Mouse (Mus musculus) hindbrain, embryonic 11.5 days (tissue): ENCODE data around the gene Atp5g1. TPM values are rescaled to one million over a fixed set of nuclear protein-coding genes. Genes with fewer than 3 reads are reported as not detected.

Source experiments
- ATAC-seq: fragments of 200-750 bp; cut with Nextera tagmentation; 2 replicates; pipeline ENCODE4 v1.8.0; 2017; ENCODE audit warnings: mild to moderate bottlenecking, moderate TSS enrichment, moderate library complexity; ENCODE audit not compliant: low FRiP score
- DNase-seq: peaks from one replicate; pipeline ENCODE4 v3.0.0-alpha.2; 2015; ENCODE audit warnings: low spot score
- H3K27ac ChIP-seq: fragments of 300-500 bp; sonication (generic); 2 replicates; pipeline ENCODE4 v1.5.1; 2014; ENCODE audit warnings: mild to moderate bottlenecking, low read depth, low read length
- H3K27me3 ChIP-seq: fragments of 300-500 bp; sonication (generic); 2 replicates; pipeline ENCODE4 v1.6.1; 2014; ENCODE audit warnings: mild to moderate bottlenecking, low read length, moderate library complexity, mixed read lengths; ENCODE audit not compliant: control insufficient read depth, insufficient read depth
- H3K36me3 ChIP-seq: fragments of 300-500 bp; sonication (generic); 2 replicates; pipeline ENCODE4 v1.6.1; 2014; ENCODE audit warnings: mild to moderate bottlenecking, low read length, moderate library complexity, mixed read lengths; ENCODE audit not compliant: control insufficient read depth, insufficient read depth
- H3K4me1 ChIP-seq: fragments of 300-500 bp; sonication (generic); replicated peaks from 2 replicates; pipeline ENCODE4 v1.6.1; 2014; ENCODE audit warnings: low read length, mixed read lengths; ENCODE audit not compliant: control insufficient read depth, insufficient read depth
- H3K4me2 ChIP-seq: fragments of 300-500 bp; sonication (generic); replicated peaks from 2 replicates; pipeline ENCODE4 v1.6.1; 2014; ENCODE audit warnings: mild to moderate bottlenecking, low read depth, low read length
- H3K4me3 ChIP-seq: fragments of 300-500 bp; sonication (generic); 2 replicates; pipeline ENCODE4 v1.5.1; 2014; ENCODE audit warnings: low read depth, low read length
- H3K9ac ChIP-seq: fragments of 300-500 bp; sonication (generic); 2 replicates; pipeline ENCODE4 v1.6.1; 2014; ENCODE audit warnings: low read depth, low read length
- H3K9me3 ChIP-seq: fragments of 300-500 bp; sonication (generic); 2 replicates; pipeline ENCODE4 v1.6.1; 2016; ENCODE audit warnings: low read length; ENCODE audit not compliant: control insufficient read depth
- WGBS: fragments of 180-500 bp; shearing (Covaris S2); extraction: QIAGEN DNeasy Blood & Tissue Kit; methylation state at CpG from one replicate; pipeline ENCODE4 v1.1.7; 2014; 5-methylcytosine and 5-hydroxymethylcytosine counted together
- polyA plus RNA-seq: library from polyadenylated mRNA; unstranded; fragments of >200 nt; fragmentation: Nextera tagmentation; extraction: Ambion mirVana; gene quantifications from 2 replicates; pipeline ENCODE4 v1.2.1, GENCODE M21; 2014

Gene Atp5g1
- polyA plus RNA-seq, 1 experiment from 2014 or later = 474 TPM

GRCm38 (mm10) chr11:96030571-96030970, 44.9 kb downstream of the Atp5g1 start:
- Histone ChIP-seq H3K36me3 (no peaks in the 10 kb centered on the region), H3K27me3 (no peaks in the 10 kb centered on the region; the same call in 1 of the 2 replicates), H3K27ac (no peak overlapping the region), H3K4me3 (no peak overlapping the region), H3K4me2 (no peak overlapping the region), H3K9ac (no peak overlapping the region), H3K4me1 (no peaks in the 10 kb centered on the region; the same call in 1 of the 2 replicates), H3K9me3 (no peaks in the 10 kb centered on the region)
- WGBS = 89% methylated on average over 3 of the region's 3 CpGs
- ATAC-seq (no peak), DNase-seq (no peak)

GRCm38 (mm10) chr11:96028130-96028529, 47.3 kb downstream of the Atp5g1 start:
- Histone ChIP-seq H3K36me3 (no peaks in the 10 kb centered on the region), H3K27ac (no peak overlapping the region), H3K4me3 (no peak overlapping the region), H3K9me3 (no peaks in the 10 kb centered on the region), H3K4me1 (no peaks in the 10 kb centered on the region), H3K4me2 (no peak overlapping the region), H3K27me3 (no peaks in the 10 kb centered on the region; the same call in 1 of the 2 replicates), H3K9ac (no peak overlapping the region)
- DNase-seq = no peak
- WGBS = 60% methylated on average over 5 of the region's 5 CpGs
- no peak for ATAC-seq

- Histone ChIP-seq H3K9ac (no peak overlapping the region), H3K27ac (no peak overlapping the region), H3K27me3 (no peaks in the 10 kb centered on the region), H3K4me1 (no peaks in the 10 kb centered on the region), H3K4me3 (no peak overlapping the region), H3K36me3 (no peaks in the 10 kb centered on the region), H3K4me2 (no peak overlapping the region), H3K9me3 (no peaks in the 10 kb centered on the region)
- WGBS = 69% methylated on average over 4 of the region's 4 CpGs
- DNase-seq (no peak), ATAC-seq (no peak)
These were observed 54.8 kb downstream of the Atp5g1 start for GRCm38 (mm10) chr11:96020622-96021021.

Other genes with a start within 250 kb of the Atp5g1 start
- 7.1 and 7.6 TPM in 2 replicates for gene Gngt2, start 238.5 kb downstream of the Atp5g1 start, polyA plus RNA-seq
- 2.4 and 2.6 TPM in 2 replicates for gene Abi3, start 233.2 kb downstream of the Atp5g1 start, polyA plus RNA-seq
- gene B4galnt2, start 160.8 kb downstream of the Atp5g1 start, polyA plus RNA-seq = 0.11 TPM in 1 of 2 replicates, not detected in the other
- gene Igf2bp1, start 69.7 kb downstream of the Atp5g1 start, polyA plus RNA-seq = 80.6 and 83.9 TPM in 2 replicates
- not detected in 2 replicates for gene Gip, start 51.1 kb downstream of the Atp5g1 start, polyA plus RNA-seq
- 47.3 and 48.8 TPM in 2 replicates for gene Snf8, start 40.8 kb downstream of the Atp5g1 start, polyA plus RNA-seq
- gene Ube2z, start 10.3 kb downstream of the Atp5g1 start, polyA plus RNA-seq = 20.9 and 25.2 TPM in 2 replicates
- gene Calcoco2, start 36.3 kb upstream of the Atp5g1 start, polyA plus RNA-seq = 0.17 TPM in 1 of 2 replicates, not detected in the other
- gene Ttll6, start 58.1 kb upstream of the Atp5g1 start, polyA plus RNA-seq = 0.07 and 0.12 TPM in 2 replicates
- gene Hoxb13, start 118.6 kb upstream of the Atp5g1 start, polyA plus RNA-seq = not detected in 2 replicates
- 0.80 and 3.2 TPM in 2 replicates for gene Hoxb9, start 195.8 kb upstream of the Atp5g1 start, polyA plus RNA-seq
- 3.1 and 7.0 TPM in 2 replicates for gene Hoxb8, start 206.2 kb upstream of the Atp5g1 start, polyA plus RNA-seq
- gene Hoxb7, start 211.0 kb upstream of the Atp5g1 start, polyA plus RNA-seq = 4.0 and 11.2 TPM in 2 replicates
- 15.9 and 38.5 TPM in 2 replicates for gene Hoxb6, start 216.8 kb upstream of the Atp5g1 start, polyA plus RNA-seq
- 33.1 and 42.5 TPM in 2 replicates for gene Hoxb5, start 227.7 kb upstream of the Atp5g1 start, polyA plus RNA-seq
- gene Hoxb4, start 242.6 kb upstream of the Atp5g1 start, polyA plus RNA-seq = 3.5 and 5.1 TPM in 2 replicates
- gene Hoxb3, start 247.7 kb upstream of the Atp5g1 start, polyA plus RNA-seq = 10.5 and 13.1 TPM in 2 replicates